Mouse (Mus musculus): ENCODE results near the gene Ralgps1. TPM values are rescaled to one million over a fixed set of nuclear protein-coding genes. Genes with fewer than 3 reads are reported as not detected.

The Ralgps1 gene
- total RNA-seq (2021) = 1 to 10 TPM; 6.6 to 7.3 TPM
- long read RNA-seq, experiment 1, partial matches to known transcripts = 0 of 3 reads
- long read RNA-seq, experiment 1, other reads (novel, unspliced or antisense) = 3 of 3 reads
- long read RNA-seq, experiment 2 = 0 reads

DNA sequence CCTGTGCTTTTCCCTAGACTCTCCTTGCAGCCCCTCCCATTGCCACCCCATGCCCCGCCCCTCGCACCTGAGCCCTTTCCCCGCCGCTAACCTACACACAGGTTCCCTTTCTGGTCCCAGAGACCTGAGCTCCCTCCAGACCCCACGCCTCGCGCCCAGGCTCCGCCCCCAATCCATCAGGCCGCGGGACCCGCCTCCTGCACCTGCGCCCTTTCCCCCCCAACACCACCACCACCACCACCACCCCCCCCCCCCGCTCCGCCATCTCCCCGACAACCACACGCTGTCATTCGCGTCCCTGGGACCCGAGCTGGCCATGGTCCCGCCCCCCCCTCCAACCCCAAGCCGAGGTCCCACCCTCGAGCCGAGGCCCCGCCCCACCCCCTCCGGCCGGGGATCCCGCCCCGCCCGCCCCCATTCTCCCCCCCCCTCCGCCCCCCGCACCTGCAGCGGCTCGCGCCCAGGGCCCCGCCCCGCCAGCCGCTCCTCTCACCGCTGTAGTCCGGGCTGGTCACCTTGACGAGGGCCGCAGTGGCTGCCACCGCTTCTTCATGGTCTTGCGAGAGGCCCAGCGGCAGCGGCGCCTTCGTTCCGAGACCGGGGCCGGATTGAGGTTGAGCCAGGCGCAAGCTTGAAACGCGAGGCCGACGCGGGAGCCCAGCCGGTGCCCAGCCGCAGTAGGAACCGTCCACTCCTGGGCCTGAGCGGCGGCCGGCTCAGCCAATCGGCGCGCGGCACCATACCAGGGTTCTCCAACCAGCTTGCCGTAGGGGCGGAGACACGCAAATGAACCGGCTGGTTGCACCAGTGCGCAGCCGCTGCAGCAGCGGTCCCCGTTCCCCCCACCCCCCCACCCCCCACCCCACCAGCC, at the start of gene Ralgps1:
Gene Ralgps1, minus strand, starts transcription at position 710 of the 871 bp plus-strand sequence.
- peak; percentile 97 to 99 for DNase-seq

DNA sequence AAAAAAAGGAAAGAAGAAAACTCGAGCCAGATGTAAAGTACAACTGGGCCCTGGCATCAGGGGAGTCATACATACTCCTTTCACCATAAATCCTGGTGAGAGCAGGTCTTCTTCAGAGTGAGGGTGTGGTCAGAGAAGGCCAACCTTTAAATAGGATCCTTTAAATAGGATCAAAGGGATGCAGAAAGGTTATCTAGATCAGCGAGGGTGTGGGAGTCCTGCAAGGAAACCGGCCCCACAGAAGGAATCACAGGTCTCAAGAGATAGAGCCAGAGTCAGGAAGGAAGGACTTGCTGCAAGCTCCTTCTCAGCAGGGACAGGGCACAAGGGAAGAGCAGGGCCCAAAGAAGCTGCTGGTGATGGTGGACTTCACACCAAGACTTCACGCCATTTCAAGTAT, 46.2 kb upstream of the Ralgps1 start:
- no peak for DNase-seq

DNA sequence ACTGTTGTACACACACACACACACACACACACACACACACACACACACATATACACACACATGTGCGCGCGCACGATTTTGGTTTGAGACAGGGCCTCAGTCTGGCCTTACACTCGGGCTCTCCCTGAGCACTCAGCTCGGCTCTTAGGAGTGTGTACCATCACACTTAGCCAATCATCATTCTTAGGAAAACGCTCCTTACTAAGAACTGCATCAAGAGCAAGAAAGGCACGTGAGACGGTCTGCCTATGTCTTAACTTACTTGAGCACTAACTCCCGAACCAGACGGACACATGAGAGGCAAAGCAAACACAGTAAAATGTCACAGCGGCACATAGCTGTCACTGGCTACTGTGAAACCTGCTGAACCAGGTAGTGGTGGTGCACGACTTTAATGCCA, 42.7 kb upstream of the Ralgps1 start:
- no peak for DNase-seq

DNA sequence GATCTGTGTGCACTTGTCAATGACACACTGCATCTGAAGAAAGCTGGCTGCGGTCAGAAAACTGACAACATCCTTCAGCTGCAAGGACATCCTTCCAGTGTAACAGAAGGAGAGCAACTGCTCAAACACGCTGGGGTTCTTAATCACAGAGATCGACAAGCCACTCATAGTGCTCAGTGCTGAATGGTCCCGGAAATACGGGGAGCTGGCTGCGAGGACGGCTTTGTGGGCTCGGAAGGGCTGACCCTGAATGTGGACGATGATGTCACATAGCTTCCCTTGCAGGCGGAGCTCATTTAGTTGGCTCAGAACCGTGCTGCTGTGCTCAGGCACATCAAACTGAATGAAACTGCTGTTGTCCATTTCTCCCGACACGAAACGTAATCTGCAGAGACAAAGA, 40.8 kb upstream of the Ralgps1 start:
- DNase-seq = no peak

DNA sequence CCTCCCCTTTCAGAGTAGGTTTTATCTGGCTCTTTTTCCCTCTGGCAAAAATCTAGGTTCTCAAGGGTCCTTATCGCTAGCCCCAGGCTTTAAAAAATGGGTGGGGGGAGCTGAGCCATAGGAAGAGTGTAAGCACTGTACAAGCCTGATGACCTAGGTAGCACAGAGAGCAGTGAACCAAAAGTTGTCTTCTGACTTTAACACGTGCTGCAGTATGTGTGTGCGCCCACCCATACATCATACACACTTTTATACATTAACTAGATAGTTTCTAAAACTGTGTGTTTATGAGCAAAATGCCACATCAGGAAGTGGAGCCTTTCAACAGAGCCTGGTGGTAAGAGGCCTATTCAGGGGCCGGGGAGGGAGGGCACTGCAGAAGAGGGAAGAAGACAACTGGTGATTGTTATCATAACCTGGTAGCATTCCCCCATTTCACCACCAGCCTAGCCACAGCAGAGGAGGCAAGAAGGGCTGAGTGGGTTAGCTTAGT, 32.3 kb upstream of the Ralgps1 start:
- no peak for DNase-seq

DNA sequence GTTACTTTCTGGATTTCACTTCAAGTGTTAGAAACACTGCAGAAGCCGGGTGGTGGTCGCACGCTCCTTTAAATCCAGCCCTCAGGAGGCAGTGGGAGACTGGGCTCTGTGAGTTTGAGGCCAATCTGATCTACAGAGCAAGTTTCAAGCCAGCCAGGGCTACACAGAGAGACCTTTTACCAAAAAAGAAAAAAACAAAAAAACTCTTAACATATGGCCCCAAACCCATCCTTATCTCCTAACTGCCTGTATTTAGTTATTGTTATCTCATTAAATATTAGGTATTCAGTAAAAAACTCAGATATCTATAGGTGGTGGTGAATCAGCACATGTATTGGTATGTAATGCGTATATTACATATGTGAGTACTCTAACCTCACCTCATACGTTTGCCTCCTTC, 31.4 kb upstream of the Ralgps1 start:
- no peak for DNase-seq

DNA sequence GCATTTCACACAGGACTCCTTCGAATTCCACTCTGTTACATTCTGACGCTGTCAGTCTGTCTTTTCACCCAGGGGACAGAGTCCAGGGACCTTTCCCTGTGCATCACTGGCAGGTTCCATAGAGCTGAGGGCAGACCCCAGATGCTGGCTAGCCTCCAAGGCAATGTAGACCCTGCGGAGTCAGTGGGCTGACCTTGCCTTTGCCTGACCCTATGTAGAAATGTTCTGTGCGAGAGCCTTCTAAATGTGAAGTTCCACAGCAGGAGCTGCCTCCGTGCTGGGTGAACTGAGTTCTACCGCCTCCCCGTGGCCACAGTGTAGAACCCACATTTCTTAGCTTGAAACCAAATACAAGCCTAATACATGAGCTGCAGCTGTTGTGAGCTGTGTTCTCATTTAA, 30.9 kb upstream of the Ralgps1 start:
- peak; percentile 46 to 79 for DNase-seq

DNA sequence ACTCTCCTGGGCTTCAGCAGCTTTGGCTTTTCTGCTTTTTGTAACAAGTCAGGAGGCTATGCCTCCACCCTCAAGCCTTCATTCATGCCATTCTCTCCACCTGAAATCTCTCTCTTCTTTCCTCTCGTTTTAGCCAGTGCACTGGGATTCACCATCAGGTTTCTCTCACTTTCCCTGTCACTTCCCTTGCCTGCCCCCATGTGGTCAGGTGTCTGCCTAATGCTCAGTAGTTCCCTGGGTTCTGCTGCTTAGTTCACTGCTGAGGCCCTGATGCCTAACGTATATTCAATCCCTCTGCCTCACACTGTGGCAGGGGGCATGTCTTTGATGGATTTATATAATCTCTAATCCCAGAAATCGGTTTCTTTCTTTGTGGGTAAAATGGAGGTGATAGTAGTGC, 29.9 kb upstream of the Ralgps1 start:
- DNase-seq = peak in 1 of 2 experiments; percentile 28

DNA sequence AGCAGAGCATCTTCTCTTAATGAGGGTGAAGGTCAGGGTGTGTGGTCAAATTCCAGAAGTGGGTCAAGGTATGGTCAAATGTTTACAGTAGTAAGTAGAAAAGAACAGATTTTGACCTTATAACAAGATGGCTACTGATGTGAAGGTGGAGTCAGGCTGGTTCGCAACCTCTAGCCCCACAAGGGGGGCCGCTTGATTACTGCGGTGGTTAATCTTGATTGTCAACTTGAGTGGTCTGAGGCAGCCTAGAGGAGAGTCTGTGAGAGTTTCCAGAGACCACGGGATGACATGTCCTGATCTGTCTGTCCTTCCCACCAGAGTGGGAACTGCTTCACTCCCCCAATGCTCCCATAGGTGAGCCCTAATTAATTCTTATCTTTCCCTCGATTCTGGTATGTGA, 29.3 kb upstream of the Ralgps1 start:
- DNase-seq = no peak

DNA sequence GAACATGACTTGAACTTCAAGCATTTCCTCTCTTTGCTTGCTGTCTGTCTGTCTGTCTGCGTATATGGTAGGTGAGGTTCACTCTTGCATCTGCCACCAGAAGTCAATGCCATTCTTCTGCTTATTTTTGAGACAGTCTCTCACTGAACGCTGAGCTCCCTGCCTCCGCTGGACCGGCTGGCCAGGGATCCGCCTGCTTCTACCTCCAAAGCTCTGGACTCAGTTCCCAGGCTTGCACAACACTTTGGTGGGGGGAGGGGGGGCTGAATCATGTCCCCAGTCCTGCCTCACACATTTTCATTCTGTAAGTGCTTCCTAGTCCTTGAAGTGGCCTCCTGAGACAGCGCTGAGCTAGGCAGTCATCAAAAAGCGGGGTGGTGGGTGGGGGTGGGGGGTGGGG, 27.8 kb upstream of the Ralgps1 start:
- no peak for DNase-seq

DNA sequence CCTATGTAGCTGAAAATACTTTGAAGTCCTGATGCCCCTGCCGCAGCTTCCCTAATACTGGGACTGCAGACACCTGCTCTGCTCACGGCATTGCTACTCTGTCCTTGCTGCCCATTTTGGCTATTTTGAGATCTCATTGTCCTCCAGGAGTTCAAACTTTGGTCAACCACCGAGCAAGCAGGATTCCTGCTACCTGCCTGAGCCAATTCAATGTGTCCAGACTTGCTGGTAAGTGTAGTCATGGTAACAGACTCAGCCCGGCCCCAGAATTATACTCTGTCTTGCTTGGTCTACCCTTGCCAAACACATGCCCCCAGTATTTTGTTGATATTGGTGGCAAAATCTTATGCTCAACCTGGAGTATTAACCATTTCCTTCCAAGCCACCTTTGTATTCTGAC, 25.8 kb upstream of the Ralgps1 start:
- no peak for DNase-seq

DNA sequence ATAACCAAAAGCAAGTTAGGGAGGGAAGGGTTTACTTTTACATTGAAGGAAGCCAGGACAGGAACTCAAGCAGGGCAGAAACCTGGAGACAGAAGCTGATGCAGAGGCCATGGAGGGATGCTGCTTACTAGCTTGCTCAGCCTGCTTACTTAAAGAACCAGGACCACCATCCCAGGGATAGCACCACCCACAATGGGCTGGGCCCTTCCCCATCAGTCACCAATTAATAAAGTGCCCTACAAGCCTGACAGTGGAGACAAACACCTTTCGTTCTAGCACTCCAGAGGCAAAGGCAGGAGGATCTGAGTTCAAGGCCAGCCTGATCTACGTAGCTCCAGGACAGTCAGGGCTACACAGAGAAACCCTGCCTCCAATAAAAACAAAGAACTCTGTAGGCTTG, 23.8 kb upstream of the Ralgps1 start:
- DNase-seq = no peak

DNA sequence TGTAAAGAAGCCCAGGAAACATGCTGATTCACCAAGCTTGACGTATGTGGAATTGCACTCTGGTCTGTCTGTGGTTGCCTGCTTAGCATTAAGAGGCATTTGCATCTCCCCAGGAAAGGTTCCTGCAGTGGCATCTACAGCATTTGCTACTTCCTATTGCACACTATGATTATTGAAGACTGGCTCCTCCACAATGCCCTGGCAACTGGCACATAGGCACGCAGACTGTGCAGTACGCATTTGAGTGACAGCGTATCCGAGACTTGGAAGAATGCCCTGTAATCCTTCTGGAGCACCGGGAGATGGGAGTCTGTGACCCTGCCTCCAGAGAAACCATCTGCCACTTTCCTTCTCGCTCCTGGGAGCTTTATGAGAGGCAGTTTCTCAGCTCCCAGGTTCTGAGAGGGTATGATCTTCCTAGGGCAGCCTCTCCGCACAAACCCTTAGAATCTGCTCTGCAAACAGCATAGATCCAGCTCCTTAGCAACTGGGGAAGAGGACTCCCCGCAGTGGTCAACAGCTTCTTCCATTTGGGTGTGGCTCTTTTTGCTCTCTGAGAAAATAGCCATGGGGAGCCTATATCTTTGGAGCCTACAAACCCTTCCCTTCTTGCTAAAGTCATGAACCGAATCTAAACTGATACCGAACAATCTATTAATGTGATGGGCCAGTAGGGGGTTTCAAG, 22.8 kb upstream of the Ralgps1 start:
- DNase-seq = no peak

DNA sequence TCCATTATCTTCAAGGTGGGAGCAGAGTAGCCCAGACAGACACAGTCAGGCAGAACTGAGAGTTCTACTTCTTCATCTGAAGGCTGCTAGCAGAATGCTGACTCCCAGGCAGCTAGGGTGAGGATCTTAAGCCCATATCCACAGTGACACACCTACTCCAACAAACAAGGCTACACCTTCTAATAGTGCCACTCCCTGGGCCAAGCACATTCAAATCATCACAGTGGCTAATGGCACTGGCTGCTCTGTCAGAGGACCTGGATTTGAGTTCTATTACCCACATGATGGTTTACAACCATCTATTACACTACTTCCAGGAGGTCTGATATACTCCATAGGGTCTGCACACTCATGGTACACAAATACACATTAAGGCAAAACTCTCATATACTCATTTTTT, 21.7 kb upstream of the Ralgps1 start:
- DNase-seq = no peak

DNA sequence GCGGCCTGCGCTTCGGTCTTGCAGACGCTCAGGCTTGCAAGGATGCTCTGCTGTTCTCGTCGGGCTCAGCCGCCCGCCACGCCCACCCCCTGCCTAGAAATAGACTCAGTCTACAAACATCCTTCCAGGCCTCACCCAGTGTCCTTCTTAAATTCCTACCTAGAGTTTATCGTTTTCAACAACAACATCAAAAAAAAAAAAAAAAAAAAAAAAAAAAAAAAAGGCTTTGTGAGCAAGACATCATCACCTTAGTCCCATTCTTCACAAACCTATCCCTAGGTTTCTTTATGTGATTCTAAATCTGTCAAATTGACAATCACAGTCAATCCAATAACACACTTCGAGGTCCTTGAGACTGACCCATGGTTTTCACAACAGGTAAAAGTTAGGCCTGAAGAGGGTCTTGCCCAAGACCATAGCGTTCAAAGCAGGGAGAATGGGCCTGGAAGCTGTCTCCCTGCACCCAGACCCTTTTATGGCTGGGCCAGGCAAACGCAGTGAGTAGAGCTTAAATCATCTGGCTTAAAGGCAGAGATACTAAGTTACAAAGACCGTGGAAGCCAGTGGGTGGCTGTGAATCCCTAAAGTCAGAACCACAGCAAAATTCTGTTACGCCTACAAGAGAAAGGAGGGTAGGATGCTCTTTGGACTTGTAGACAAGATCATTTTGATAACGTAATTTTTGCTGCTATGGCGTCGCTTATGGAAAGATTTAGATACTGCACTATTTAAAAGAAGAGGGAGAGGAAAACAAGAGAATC, 542 bp upstream of the Ralgps1 start:
- no peak for DNase-seq

DNA sequence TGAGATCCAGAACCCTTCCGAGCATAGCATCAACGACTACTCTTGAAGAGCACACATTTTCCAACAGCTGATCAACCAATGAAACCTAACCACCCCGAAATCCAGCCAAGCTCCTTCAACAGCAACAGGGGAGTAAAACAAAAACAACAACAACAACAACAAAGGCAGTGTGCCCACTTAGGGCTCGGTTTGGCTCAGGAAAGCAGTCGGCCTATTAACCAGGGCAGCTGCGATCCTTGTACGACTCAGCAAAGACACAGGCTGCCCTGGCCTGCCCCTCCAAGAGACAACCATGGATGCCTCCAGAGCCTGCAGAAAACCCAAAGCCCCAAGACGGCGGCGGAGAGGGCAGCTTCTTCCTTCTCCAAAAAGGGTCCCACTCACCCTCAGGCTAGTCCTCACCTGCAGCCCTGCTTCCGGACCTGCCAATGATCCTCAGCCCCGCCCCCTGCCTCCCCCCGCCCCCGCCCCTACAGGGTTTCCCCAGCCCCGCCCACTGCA, 960 bp downstream of the Ralgps1 start:
- DNase-seq = peak in 1 of 2 experiments; percentile 32

DNA sequence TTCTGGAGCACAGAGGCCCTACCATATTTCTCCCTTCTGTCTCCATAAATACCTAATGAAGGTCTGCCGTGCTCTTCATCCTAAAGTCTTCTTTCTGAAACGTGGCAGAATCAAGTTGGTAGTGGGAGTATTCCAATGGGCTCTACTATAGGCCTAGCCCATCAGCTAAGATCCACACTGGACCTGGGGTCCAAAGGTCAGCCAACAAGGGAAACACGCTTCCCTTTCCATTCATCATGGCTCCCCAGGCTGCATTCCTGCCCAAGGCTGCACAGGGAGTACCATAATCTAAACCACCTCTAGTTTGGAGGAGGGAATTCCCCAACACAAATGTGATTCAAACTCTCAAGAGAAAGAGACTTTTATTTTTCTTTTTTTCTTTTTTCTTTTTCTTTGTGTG, 1.8 kb downstream of the Ralgps1 start:
- DNase-seq = no peak

DNA sequence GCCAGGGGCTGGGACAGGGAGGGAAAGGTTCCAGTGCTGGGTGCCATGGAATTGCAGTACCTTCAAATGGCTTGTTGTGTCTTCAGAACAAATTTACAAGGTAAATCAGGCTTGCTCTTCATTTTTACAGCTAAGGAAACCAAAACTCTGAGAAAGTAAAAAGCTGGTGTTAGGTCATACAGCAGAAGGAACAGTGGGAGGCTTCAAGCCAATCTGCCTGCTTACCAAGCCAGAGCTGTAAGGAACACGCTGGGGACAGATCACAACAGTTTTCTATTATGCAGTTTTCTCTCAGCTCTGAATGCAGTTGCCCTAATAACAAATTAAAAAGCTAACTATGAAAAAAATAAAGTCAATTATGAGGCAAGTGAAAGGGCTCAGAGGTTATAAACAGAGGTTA, 2.8 kb downstream of the Ralgps1 start:
- DNase-seq = no peak

DNA sequence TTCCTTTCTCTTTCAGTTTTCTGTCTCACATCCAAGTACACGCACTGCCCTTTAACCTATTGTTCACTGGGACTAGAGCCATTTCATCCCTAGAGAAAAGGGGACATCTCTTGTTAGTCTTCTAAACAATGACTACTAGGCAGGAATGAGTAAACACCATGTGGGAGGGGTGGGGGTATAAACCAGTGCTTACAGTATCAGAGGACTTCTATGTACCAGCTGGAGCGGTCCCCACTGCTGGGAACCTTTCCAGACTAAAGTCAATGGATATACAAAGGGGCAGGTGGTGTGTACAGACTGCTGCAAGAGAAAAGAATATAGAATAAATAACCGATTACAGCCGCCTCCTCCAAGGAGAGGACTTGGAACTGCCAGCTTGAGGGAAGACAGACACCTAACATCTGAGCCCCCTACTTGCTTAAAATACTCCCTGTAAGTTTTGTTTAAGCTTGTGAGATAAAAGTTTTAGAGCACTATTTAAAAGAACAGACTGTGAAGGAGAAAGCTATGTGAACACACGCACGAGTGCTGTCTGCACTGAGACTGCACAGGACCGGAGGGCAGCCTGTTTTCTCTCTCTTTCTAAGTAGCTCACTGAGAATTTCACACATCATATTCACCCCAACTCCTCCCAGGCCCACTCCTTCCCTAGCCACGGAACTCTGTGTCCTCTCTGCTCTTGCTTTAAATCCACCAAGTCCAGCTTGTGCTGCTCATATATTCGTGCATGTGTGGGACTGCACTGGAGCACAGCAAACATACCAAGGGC, 5.4 kb downstream of the Ralgps1 start:
- DNase-seq = peak in 1 of 2 experiments; percentile 62

DNA sequence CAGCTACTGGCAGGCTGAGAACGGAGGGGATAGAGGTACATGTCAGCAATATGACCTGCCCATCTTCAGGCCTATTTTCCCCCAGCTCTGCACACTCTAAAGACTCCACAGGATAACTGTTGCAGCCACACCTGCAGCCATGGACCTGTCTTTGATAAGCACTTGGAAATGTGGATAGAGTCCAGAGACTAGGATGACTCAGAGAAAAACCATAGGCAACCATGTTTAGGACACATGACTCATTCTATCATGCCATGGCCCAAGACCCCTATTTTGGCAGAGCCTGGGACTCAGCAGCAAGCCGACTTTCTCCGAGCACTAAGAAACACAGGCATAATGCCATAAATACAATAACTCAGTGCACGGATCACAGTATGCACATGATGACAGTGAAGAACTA, 6.6 kb downstream of the Ralgps1 start:
- no peak for DNase-seq

DNA sequence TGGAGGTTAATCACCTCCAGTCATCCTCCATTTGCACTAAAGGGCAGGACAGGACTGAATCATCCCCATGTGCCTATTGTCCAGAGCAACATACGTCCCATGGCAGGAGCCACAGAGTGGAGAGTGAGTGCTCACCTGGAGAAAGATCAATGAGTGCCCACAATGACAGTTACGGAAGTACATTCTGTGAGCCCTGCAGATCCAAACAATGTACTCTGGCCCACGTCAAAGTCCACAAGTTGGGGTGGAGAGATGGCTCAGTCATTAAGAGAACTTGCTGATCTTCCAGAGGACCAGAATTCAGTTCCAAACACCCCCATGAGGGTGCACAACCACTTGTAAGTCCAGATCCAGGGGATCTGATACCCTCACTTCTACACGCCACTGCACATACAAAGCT, 7.4 kb downstream of the Ralgps1 start:
- no peak for DNase-seq
